In the genomic region with DNA sequence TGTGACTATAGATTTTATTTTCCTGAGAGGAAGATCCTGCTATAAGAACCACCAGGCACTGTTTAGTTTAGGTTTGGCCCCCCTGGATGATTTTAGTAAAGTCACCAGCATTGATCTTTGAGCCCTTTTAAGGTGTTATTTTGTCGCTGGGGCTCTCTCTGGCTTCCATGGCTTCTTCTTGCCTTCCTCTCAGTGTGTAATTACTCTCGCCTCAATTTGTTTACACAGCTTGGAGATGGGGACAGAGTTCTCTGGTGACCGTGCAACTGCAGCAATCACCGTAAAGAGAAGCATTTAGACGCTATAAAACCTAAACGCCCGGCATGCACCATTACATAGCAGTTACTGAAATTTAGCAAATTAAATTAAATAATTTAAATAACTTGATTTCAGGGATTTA, we compare ENCODE assay signal across 8 mouse cellular contexts.
A peak's percentile ranks its signal among the peaks of the same experiment; 100 is the strongest.
DNase-seq lines count a peak whose midpoint lies in the region; ATAC-seq and TF ChIP-seq lines count a peak whose summit lies in the region.

No protein-coding gene starts in this region.

- TF ChIP-seq CTCF in heart, postnatal 0 days (IDR thresholded peaks at IDR 0.05; ENCODE audit: low read depth), result no peak

- TF ChIP-seq EP300 in heart, postnatal 0 days (IDR thresholded peaks at IDR 0.05; ENCODE audit: low read depth), result no peak

- H3K36me3 ChIP-seq in heart, postnatal 0 days (replicated peaks; ENCODE audit: control insufficient read depth, insufficient read depth, low read length), result no peaks in the 10 kb centered on the region
- no peaks in the 10 kb centered on the region for H3K36me3 ChIP-seq in forebrain, embryonic 10.5 days (replicated peaks)
- no peaks in the 10 kb centered on the region for H3K36me3 ChIP-seq in intestine, embryonic 16.5 days (ENCODE audit: control insufficient read depth, insufficient read depth, low read length)
- no peaks in the 10 kb centered on the region for H3K36me3 ChIP-seq in midbrain, embryonic 15.5 days (replicated peaks)

- H3K27ac ChIP-seq in heart, postnatal 0 days (ENCODE audit: low read depth), result no peak overlapping the region
- peak overlapping the region; percentile 42; the same call in 1 of the 2 replicates for H3K27ac ChIP-seq in forebrain, embryonic 10.5 days
- peak overlapping the region; percentile 68 for H3K27ac ChIP-seq in intestine, embryonic 16.5 days (ENCODE audit: low read length)
- H3K27ac ChIP-seq in midbrain, embryonic 15.5 days, result peak overlapping the region; percentile 6; the same call in 1 of the 2 replicates

- H3K9me3 ChIP-seq in heart, postnatal 0 days (replicated peaks; ENCODE audit: control insufficient read depth, low read length), result no peaks in the 10 kb centered on the region
- no peaks in the 10 kb centered on the region for H3K9me3 ChIP-seq in forebrain, embryonic 10.5 days
- H3K9me3 ChIP-seq in intestine, embryonic 16.5 days (ENCODE audit: control insufficient read depth, low read length), result no peaks in the 10 kb centered on the region
- no peaks in the 10 kb centered on the region for H3K9me3 ChIP-seq in midbrain, embryonic 15.5 days

- H3K4me2 ChIP-seq in heart, postnatal 0 days (ENCODE audit: low read depth, low read length), result peak overlapping the region; percentile 96
- H3K4me2 ChIP-seq in intestine, embryonic 16.5 days (ENCODE audit: low read depth, low read length), result peak overlapping the region; percentile 94; the same call in 1 of the 2 replicates
- peak overlapping the region; percentile 66 for H3K4me2 ChIP-seq in midbrain, embryonic 15.5 days

- H3K27me3 ChIP-seq in heart, postnatal 0 days (ENCODE audit: control insufficient read depth, insufficient read depth, low read length), result no peaks in the 10 kb centered on the region
- H3K27me3 ChIP-seq in forebrain, embryonic 10.5 days (ENCODE audit: poor library complexity, severe bottlenecking), result no peaks in the 10 kb centered on the region
- no peaks in the 10 kb centered on the region for H3K27me3 ChIP-seq in intestine, embryonic 16.5 days (replicated peaks; ENCODE audit: control insufficient read depth, insufficient read depth, low read length)
- H3K27me3 ChIP-seq in midbrain, embryonic 15.5 days (replicated peaks), result no peaks in the 10 kb centered on the region

- peak overlapping the region; percentile 53; the same call in 1 of the 2 replicates for H3K4me3 ChIP-seq in heart, postnatal 0 days (ENCODE audit: low read depth, low read length)
- H3K4me3 ChIP-seq in forebrain, embryonic 10.5 days, result peak overlapping the region; percentile 51; the same call in 1 of the 2 replicates
- H3K4me3 ChIP-seq in intestine, embryonic 16.5 days (ENCODE audit: low read length), result peak overlapping the region; percentile 8
- H3K4me3 ChIP-seq in midbrain, embryonic 15.5 days, result no peak overlapping the region

- ATAC-seq in heart, postnatal 0 days (ENCODE audit: insufficient read depth, low read depth), result no peak
- ATAC-seq in intestine, embryonic 16.5 days, result peak; percentile 80
- ATAC-seq in midbrain, embryonic 15.5 days (replicated peaks), result peak; percentile 60

- DNase-seq in heart, postnatal 0 days (ENCODE audit: low spot score), result no peak
- DNase-seq in heart, adult 18-20 months, result no peak
- DNase-seq in forebrain, embryonic 10.5 days (ENCODE audit: extremely low spot score, low spot score), result no peak
- DNase-seq in thymus, postnatal 10 days (ENCODE audit: low spot score in 2 of 2), result no peak
- DNase-seq in kidney, adult 9 months, result no peak
- DNase-seq in layer of hippocampus, postnatal 14 days (ENCODE audit: low spot score in 2 of 2), result no peak

- WGBS in heart, postnatal 0 days, result 25% methylated on average over 7 of the region's 7 CpGs
- WGBS in forebrain, embryonic 10.5 days, result 28% methylated on average over 7 of the region's 7 CpGs
- whole genome bisulfite sequencing in intestine, embryonic 16.5 days, result 6% methylated on average over 7 of the region's 7 CpGs
- WGBS in midbrain, embryonic 15.5 days, result 11% methylated on average over 7 of the region's 7 CpGs

- H3K4me1 ChIP-seq in heart, postnatal 0 days (ENCODE audit: control insufficient read depth, insufficient read depth), result peaks cover 11% of the 10 kb centered on the region
- H3K4me1 ChIP-seq in forebrain, embryonic 10.5 days, result peaks cover 49% of the 10 kb centered on the region
- peaks cover 15% of the 10 kb centered on the region for H3K4me1 ChIP-seq in intestine, embryonic 16.5 days (ENCODE audit: control insufficient read depth, insufficient read depth, low read length)
- peaks cover 14% of the 10 kb centered on the region for H3K4me1 ChIP-seq in midbrain, embryonic 15.5 days

- H3K9ac ChIP-seq in heart, postnatal 0 days (replicated peaks; ENCODE audit: low read depth, low read length), result no peak overlapping the region
- no peak overlapping the region for H3K9ac ChIP-seq in intestine, embryonic 16.5 days (ENCODE audit: low read depth, low read length)
- no peak overlapping the region for H3K9ac ChIP-seq in midbrain, embryonic 15.5 days
